Mouse (Mus musculus) testis, adult 2 months (tissue): ENCODE results near the gene Filip1. TPM values are rescaled to one million over a fixed set of nuclear protein-coding genes. Genes with fewer than 3 reads are reported as not detected.
"Not testable (repeated sequence)": the region's sequence is repeated elsewhere in the genome, so short reads cannot be mapped to it uniquely, and the experiment has no call there.

ENCODE experiments used
- H3K27ac ChIP-seq: fragments of 200-500 bp; 2 replicates; pipeline ENCODE4 v1.5.1; 2012; ENCODE audit warnings: low read depth, low read length; ENCODE audit not compliant: control insufficient read depth, insufficient read depth
- H3K27me3 ChIP-seq: fragments of 200-500 bp; 2 replicates; pipeline ENCODE4 v1.6.1; 2012; ENCODE audit warnings: mild to moderate bottlenecking, low read length, moderate library complexity; ENCODE audit not compliant: control insufficient read depth, insufficient read depth
- H3K36me3 ChIP-seq: fragments of 200-500 bp; 2 replicates; pipeline ENCODE4 v1.6.1; 2012; ENCODE audit warnings: mild to moderate bottlenecking, low read length; ENCODE audit not compliant: control insufficient read depth, insufficient read depth
- H3K4me1 ChIP-seq: fragments of 200-500 bp; 2 replicates; pipeline ENCODE4 v1.6.1; 2012; ENCODE audit warnings: low read length; ENCODE audit not compliant: control insufficient read depth, insufficient read depth
- H3K4me3 ChIP-seq: fragments of 200-500 bp; 2 replicates; pipeline ENCODE4 v1.5.1; 2012; ENCODE audit warnings: low read depth, mild to moderate bottlenecking, low read length, moderate library complexity, mixed read lengths; ENCODE audit not compliant: control insufficient read depth
- CTCF ChIP-seq: fragments of 200-500 bp; IDR thresholded peaks from 2 replicates; pipeline ENCODE4 v1.5.1; 2012; ENCODE audit warnings: low read depth, mild to moderate bottlenecking, inconsistent platforms, low read length, moderate library complexity; ENCODE audit not compliant: control insufficient read depth, insufficient read depth, insufficient replicate concordance
- POLR2A ChIP-seq: fragments of 200-500 bp; IDR thresholded peaks from 2 replicates; pipeline ENCODE4 v1.6.1; 2012; ENCODE audit warnings: low read depth, mild to moderate bottlenecking, inconsistent platforms, low read length, moderate library complexity; ENCODE audit not compliant: control insufficient read depth
- polyA plus RNA-seq: library from polyadenylated mRNA; depleted of rRNA; stranded (reverse); fragments of >200 nt; gene quantifications from 2 replicates; pipeline ENCODE4 v1.2.3, GENCODE M21; 2012; rRNA removed

Gene Filip1
- 6.8 and 7.8 TPM in 2 replicates for polyA plus RNA-seq

DNA sequence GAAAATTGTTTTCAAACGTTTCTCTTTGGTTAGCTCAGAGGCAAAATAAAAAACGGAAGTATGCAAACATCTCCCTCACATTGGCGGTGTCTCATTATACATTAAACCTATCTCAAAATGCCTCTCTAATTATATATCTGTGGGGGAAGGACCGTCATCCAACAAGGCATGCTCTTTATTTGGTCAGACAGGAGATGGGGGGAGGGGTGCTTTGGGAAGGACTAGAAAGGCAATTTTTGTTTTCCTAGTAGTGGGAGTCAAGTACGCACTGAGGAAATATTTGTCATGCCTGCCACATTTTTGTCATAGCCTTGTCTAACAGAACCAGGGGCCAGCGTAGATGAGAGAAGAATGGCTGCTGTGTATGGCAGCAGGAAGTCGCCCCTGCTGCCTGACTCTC, at the start of gene Filip1:
TSS of gene Filip1 (minus strand) at position 101 of the 400 bp plus-strand sequence.
- H3K27ac ChIP-seq, result no peak within 1 kb of the TSS
- TF ChIP-seq POLR2A (no peak), CTCF (no peak)
- no peaks in the 10 kb centered on the region for H3K36me3 ChIP-seq
- H3K4me3 ChIP-seq, result no peak within 1 kb of the TSS; the same call in 1 of the 2 replicates
- H3K4me1 ChIP-seq, result peaks cover 3% of the 10 kb centered on the region; the same call in 1 of the 2 replicates
- no peaks in the 10 kb centered on the region for H3K27me3 ChIP-seq

DNA sequence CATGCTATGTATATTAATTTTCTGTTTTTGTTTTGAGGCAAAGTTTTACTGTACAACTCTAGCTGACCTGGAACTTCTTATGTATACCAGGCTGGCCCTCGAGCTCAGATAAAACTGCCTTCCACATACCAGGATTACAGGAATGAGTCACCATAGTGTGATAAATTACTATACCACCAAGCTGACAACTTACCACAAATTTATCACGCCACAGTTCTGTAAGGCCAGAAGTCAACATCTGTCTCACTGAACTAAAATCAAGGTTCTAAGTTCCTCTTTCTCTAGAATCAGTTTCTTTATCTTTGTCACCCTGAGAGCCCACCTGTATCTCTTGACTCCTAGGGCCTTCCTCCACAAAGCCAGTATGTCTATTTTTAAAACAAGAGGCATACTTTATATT, 45.0 kb upstream of the Filip1 start:
- Histone ChIP-seq H3K4me1 (no peaks in the 10 kb centered on the region), H3K36me3 (no peaks in the 10 kb centered on the region), H3K4me3 (no peak overlapping the region), H3K27me3 (no peaks in the 10 kb centered on the region), H3K27ac (no peak overlapping the region)
- TF ChIP-seq POLR2A (no peak), CTCF (no peak)

DNA sequence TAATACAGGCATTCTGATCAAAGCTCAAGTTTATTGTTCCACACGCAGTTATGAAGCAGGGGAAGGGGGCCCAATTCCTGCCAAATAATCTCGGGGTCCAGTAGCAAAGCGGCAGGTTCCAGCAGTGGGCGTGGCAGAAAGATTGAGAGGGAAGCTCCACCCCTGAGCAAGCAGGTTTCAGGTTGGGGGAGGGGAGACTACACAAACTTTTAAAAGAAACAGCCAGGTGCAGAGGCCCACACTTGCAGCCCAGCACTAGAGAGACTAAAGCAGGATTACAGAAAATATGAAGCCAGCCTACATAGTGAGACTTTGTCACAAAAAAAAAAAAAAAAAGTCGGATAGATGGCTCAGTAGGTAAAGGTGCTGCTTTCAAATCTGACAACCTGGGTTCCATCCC, 40.3 kb upstream of the Filip1 start:
- H3K36me3 ChIP-seq, result no peaks in the 10 kb centered on the region
- no peaks in the 10 kb centered on the region for H3K27me3 ChIP-seq
- no peak overlapping the region for H3K27ac ChIP-seq
- H3K4me3 ChIP-seq, result no peak overlapping the region
- TF ChIP-seq POLR2A (no peak), CTCF (no peak)
- no peaks in the 10 kb centered on the region for H3K4me1 ChIP-seq

DNA sequence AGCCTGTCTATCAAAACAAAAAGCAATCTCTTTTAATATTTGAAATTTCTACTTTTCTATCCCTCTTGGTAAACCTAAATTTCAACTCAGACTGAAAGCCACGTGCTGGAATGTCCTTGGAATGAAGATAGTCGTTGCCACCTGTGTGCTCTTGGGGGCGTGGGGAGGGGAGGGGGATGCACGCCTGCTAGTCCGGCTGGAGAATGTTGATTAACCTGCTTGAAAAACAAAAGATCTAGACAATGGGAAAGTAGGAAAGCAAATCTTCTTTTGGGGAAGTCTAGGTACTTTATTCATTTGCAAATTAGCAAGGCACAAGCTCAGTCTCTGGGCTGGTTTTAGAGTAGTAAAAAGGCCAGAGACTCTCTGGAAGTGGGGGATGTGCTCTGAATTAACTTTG, 36.6 kb upstream of the Filip1 start:
- H3K4me3 ChIP-seq, H3K4me1 ChIP-seq, H3K36me3 ChIP-seq, H3K27ac ChIP-seq, H3K27me3 ChIP-seq: not testable (repeated sequence)

DNA sequence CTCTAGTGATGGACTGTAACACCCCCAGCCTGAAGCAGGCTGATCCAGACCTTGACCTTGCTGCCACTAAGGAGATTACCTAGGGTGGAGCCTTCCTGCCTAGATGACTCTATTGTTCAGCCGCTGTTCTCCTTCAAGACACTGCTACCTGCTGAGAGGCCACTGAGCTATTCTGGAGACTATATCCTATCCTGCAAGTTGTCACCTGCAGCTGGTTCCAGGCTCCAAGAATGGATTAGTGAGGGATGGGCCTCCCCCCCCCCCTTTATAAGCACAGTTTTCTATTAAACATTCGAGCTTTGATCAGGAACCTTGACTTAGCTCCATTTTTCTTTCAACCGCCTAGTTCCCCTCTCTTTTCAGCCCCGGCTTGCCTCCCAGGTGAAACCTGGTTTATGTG, 31.6 kb upstream of the Filip1 start:
- H3K4me1 ChIP-seq, H3K27ac ChIP-seq, H3K36me3 ChIP-seq, H3K27me3 ChIP-seq, H3K4me3 ChIP-seq: not testable (repeated sequence)

DNA sequence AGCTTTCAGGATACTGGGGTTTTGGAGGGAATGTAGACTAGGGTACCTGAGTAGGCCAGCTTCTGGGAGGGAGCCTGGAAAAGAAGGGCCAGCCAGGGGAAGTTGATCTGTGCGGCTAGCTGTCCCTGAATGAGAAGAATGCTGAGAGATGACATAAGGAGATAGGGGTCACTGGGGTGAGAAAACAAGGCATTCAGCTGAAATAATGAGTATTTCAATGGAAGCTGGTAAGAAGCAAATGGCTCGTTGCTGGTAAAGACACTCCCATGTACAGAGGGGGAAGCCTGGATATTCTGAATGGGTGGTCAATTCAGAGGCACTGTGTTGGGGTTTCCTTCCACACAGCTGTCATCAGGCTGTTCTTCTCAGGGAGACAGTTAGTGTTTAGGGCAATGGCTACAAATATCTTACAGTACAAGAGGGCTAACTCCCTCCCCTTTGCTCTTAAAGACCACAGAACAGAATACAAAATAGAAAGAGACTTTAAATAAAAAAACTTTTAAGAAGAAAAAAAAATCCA, 26.7 kb upstream of the Filip1 start:
- Histone ChIP-seq H3K36me3 (no peaks in the 10 kb centered on the region), H3K27me3 (no peaks in the 10 kb centered on the region), H3K4me1 (no peaks in the 10 kb centered on the region), H3K27ac (no peak overlapping the region), H3K4me3 (no peak overlapping the region)
- TF ChIP-seq CTCF (no peak), POLR2A (no peak)

DNA sequence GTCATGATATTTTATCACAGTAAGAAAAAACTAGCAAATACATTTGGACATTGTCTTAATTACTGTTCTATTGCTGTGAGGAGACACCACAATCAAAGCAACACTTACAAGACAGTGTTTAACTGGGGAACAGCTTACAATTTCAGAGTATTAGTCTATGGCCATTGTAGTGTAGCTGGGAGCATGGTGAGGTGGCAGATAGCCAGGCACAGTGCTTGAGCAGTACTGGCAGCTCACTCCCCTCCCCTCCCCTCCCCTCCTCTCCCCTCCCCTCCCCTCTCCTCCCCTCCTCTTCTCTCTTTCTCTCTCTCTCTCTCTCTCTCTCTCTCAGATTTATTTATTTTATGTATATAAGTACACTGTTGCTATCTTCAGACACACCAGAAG, 25.3 kb upstream of the Filip1 start:
- H3K36me3 ChIP-seq, result no peaks in the 10 kb centered on the region
- no peaks in the 10 kb centered on the region for H3K4me1 ChIP-seq
- no peak for TF ChIP-seq POLR2A
- no peak for TF ChIP-seq CTCF
- H3K4me3 ChIP-seq, result no peak overlapping the region
- no peaks in the 10 kb centered on the region for H3K27me3 ChIP-seq
- no peak overlapping the region for H3K27ac ChIP-seq

DNA sequence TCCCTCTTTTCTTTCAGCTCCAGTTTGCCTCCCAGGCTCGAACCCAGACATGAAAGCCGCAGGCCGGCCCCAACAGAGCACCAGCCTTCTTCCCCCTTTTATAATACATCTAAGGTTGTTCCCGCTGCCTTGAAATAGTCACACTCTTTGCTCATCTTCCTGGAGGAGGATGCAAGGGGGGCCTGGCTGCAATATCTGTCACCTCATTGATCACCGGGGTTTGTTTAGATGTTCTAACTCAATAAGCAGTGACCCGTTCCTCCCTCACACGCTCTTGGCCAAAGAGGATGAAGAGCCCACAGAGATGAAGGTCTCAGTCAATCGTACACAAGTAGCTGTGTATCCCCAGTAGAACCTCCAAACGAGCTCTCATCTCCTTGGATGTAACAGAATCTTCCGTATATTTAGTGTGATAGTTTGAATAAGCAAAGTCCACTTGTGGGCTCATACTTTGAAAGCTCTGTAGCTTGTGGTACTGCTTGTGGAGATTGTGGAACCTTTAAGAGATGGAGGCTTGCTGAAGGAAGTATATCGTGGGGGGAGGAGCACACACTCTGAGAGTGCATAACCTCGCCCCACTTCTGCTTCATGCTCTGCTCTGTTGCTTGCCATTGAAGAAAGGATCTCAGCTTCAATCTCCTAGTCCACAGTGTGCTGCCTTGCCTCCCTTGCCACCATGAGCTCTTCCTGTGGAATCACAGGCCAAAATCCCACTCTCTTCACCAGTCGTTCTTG, 24.8 kb upstream of the Filip1 start:
- no peak overlapping the region for H3K4me3 ChIP-seq
- no peak overlapping the region for H3K27ac ChIP-seq

More for the DNA sequence above, 24.8 kb upstream of the Filip1 start:
- no peaks in the 10 kb centered on the region for H3K36me3 ChIP-seq
- no peaks in the 10 kb centered on the region for H3K4me1 ChIP-seq
- TF ChIP-seq CTCF (no peak), POLR2A (no peak)
- H3K27me3 ChIP-seq, result no peaks in the 10 kb centered on the region
